Mouse (Mus musculus): Measurements from ENCODE around the gene Klhdc8a.

DNA sequence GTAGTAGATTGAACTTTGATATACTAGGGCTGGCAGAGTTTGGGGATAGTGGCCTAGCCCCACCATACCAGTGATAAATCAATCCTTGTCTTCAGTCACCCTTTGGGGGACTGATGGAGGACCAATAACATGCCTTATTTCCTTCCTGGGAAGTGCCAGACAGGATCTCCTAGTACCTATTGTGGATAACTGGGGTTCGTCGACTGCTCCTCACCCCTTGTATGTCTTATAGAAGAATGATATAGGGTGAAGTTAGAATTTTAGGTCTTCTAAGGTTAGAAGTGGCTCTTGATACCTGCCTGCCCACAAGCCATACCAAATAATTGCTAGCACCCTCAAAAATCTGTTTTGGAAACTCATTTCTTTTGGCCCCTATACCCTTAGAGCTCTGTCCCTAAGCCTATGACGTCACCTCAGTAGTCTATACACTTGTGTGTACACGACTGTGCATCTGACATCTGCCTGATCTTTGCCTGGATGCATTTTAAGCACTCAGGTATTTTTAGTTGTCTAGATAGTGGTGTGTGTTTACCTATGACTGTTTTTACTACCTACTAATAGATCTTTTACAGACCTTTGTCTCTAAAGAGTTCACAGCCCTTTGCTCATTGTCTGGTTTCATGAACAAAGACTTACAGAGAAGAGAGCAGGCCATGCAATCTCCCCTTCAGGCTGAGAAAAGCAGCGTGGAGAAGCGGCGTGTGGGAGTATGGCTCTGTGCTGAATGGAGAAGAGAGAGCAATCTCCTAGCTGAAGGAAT is 23.6 kb downstream of the Klhdc8a start:
- TF ChIP-seq CTCF (IDR thresholded peaks at IDR 0.05; ENCODE audit: low read depth) (no peak), EP300 (IDR thresholded peaks at IDR 0.05; ENCODE audit: low read depth) (no peak)

All from liver, postnatal 0 days (tissue).